Mouse (Mus musculus): ENCODE measurements around the gene Alkbh3.

The Alkbh3 gene

DNA sequence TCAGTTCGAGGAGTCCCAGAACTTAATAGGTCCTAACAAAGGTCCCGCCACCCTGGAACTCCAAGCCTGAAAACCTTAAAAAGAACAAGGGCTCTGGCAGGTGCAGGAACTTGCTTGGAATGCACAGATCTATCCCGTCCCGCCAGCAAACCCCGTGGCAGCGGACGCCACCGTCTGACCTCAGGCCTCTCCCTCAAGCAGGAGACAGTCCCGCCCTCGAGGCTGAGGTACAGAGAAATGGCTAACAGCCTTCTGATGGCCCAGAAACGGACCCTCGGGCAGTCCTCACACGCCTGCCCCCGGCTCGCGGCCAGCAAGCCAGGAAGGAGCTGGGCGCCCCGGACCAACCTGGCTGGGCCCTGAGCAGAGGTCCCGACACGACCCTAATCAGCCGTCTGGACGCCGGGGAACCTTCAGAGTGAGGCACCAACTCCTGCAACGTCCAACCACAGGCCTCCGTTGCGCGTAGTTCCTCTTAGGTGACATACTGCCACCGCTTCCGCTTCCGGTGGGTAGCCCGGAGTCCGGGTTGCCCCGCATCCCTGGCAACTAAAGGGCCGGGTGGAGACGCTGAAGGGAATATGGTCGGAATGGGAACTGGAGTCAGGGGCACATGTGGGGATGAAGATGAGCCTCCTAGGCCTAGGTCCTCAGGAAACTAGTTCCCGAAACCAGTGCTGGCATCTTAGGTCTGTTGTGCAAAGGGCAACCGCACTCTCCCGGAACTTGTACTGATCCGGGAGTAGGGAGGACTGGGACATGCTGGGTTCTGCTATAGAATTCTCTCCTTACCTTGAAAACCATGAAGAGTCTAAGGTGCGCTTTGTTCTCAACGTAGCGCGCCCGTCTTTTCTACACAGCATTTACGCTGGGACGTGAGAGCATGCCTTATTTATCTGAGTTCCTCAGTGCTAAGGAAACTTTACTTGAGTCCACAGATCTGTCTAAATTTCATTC lies at the start of gene Alkbh3:
Gene Alkbh3 (minus strand): TSS at position 473 of the 957 bp plus-strand sequence.
- DNase-seq (ENCODE audit: low read depth), result peak; percentile 88

DNA sequence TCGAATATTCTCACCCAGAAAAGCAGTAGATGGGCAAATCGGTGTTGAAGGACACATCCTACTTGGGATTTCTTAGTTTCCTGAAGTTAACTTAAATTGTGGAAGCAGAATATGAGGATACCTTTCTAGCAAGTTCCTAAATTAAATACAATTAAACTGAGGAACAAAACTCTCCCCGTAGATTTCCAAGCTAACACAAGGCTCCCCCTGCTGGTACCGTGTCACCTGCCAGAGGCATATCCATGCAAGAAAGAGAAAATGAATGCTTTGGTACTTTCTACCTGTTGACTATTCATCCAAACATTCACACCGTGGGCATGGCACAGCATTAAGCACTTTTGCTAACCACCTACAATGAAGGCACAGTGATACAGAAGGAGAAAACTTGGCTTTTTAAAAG lies 48.9 kb upstream of the Alkbh3 start:
- DNase-seq (ENCODE audit: low read depth), result no peak

DNA sequence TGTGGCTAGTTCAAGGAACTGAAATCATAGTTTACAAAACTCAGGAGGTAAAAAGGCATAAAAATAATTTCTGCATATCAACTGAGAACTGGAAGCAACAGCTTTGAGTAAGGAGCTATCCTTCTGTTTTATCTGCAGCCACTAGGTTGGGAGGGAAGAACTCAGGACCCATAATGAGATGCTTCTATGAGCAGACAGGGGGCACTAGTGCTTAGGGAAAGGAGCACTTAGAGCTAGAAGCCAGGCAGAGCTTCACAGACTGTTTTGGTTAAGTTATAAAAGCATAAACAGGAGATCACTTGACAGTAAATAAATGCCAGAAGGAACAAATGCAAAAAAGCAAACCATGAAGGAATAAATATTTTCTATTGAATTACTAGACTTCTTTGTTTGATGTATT lies 44.2 kb upstream of the Alkbh3 start:
- DNase-seq (ENCODE audit: low read depth), result peak; percentile 25

DNA sequence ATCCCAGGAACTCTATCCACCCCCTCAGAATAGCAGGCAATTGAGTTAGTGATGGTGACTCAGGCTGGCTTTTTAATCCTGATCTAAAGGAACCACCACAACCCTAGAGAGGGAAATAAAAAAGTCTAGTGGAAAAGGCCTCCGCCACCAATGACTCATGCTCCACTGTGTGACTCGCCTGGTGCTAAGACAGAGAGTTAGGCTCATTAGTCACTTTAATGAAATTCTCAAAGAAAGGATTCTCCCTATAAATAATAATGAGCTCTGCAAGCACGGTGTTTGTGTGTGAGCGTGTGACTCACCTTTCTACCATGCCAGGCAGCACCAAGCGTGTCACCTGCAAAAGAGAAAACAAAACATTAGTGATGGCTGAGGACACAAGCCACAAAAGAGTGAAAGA lies 41.3 kb upstream of the Alkbh3 start:
- no peak for DNase-seq (ENCODE audit: low read depth)

DNA sequence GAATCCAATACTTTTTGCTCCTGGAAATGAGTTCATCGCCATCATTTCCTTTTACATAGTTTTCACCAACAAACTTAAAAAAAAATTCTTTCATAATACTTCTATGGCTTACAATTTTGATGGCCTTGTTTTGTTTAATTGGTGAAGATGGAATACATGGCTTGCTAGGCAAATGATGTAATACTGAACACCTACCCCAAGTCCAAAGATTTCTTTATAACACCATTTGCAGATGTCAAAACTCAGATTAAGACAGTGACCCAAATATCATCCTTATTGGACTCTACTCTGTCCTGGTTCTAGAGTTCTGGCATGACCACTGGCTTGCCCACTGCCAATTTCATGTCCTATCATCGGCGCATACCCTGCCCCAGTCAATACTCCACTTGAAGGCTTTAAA lies 40.3 kb upstream of the Alkbh3 start:
- no peak for DNase-seq (ENCODE audit: low read depth)

DNA sequence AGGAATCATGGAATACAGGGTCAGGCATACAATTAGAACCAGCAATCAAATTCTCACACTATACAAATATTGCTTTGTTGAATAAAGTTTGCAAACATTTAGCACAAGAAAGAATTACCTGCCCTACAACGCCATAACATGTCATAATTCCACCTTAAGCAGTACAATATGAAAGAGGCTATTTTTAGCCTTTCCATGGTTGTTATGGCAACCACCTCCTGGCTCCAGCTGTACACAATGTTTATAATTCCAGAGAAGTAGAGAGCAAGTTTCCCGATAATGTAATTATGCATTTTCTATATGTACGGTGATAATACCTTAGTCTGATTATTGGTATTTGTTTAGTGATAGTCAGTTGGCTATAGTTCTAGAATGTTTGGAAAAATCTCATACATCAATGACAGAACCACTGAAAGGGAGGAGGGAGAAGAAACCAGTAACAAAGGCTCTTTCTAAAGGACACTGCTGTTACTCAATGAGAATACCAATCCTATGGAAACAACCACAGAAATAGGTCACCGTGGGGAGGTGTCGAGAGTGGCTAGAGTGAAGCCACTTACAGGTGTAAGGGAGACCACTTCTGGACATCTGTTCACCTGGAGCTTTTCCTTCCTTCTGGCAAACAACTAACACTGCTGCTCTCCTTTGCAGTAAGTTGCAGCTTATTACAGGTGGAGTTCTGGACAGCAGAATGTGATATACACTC lies 39.0 kb upstream of the Alkbh3 start:
- no peak for DNase-seq (ENCODE audit: low read depth)

DNA sequence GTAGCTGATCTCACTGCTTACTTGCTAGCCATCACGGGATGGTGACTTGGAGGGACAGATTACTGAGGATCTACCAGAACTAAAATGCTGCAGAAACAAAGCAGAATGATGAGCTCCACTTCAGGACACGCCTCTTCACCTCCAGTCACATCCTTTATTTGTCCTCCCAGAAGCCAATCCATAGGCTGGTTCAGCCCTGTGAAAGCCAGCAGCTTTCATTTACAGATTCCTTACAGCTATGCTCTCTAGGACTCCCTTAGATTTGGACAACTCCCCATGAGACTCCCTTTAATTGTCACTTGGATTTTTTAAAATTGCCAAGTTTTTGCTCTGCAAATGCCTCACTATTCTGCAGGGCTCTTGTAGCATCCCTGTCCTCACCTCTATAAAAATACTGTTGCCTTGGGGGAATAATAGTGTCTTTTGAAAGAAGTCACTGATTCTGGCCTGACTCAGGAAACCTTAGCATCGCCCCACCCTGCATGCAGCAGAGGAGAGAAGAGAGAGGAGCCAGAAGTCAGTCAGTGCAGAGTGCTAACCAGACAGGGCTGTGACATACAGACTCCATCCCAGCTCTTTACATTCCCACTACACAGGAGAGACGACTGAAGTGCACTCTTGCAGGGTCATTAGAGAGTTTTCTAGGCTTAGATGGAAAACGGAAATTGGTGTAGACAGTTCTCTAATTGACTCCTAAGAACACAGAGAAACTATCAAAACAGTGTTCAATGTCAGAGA lies 38.3 kb upstream of the Alkbh3 start:
- no peak for DNase-seq (ENCODE audit: low read depth)

DNA sequence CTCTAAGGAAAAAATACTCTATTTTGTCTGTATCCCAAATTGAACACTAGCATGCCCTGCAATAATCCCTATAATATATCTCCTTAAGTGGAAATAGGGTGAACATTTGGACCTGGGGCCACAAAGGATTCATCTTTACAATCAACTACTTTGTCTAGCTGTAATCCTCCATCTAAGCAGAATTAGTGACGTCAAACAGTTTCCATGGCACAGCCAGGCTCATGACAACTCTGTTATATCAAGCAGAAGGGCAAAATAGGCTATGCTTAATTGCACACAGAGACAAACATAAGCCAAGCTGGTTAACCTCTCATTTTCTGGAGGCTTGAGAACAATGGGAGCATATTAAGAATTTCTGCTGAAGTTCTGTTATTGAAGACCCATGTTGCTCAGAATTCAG lies 37.7 kb upstream of the Alkbh3 start:
- no peak for DNase-seq (ENCODE audit: low read depth)

DNA sequence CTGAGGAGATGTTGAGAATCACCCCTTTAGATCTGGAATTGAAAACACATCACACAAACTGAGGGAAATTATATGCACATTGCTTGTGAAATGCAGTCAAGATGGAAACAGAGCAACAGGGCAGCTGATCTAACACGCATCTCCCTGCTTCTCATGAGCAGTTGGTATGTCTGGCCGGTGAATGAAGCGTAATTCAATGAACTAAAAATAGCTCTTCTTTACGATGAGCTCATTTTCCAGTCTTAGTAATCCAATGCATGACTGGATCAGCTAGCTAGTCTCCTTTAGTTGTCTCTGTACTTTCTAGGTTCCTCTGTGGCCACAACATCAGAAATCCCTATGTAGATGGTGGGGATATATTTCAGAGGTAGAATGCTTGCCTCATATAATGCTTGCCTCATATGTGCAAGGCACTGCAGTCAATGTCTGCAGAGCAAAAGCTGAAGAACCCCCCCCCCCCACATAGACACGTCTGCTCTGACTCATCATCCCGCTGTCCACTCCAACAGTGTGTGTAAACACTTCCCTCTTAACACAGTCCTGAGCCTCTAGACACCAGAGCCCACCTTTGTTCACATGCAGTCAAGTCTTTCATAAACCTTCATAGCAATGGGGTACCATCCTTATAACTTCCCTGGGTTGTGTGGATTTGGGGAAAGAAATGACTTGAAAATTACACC lies 34.9 kb upstream of the Alkbh3 start:
- DNase-seq (ENCODE audit: low read depth), result no peak

DNA sequence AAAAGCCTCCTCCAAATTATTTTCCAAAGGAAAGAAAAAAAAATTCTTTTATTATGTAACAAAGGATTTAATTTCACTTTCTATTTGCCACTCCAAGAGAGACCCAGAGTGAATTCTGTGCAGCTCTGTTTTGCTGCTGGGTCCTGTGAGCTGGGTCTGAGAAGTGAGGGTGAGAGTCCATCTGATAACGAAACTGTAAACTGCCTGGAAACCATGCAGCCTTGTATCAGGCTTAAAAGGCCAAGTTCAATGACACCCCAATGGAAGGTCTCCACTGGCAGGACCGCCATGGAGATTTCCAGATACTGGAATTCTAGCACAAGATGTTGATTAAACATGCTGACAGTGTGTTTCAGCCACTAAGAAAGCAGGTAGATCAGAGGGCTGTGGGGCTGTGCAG lies 33.6 kb upstream of the Alkbh3 start:
- no peak for DNase-seq (ENCODE audit: low read depth)

DNA sequence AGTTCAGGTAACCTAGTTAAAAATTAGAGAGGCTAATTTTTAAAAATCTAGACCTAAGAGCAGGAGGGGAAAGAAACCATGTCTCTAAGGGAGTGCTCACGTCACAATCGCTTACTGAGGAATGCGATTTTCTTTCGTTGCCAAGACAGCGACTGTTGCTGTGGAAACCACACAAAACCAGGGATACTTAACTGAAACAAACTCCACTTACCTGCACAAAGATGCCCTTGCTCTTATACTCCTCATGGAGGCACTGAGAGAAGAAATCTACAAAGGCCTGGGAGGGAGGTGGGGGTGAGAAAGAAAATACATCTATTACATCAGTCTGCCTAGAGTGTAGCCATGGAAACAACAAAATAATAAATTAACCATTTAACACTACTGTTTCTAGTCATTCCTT lies 33.1 kb upstream of the Alkbh3 start:
- DNase-seq (ENCODE audit: low read depth), result no peak

DNA sequence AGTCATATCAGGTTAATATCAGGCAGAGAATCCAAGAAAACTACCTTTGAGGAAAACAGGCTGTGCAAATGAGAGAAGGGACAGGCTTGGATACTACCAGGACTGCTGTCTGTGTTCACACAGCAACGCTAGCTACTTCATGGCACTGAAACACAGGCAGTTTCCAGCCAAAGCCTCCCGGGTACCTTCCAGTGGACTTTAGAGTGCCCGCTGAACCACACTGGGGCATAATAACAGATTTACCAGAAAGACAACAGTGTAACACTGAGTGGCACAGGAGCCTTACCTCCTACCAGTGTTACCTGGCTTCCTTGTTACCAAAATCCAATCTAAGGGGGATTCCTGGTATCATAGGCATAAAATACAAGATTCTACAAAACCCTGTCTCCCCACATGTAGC lies 31.9 kb upstream of the Alkbh3 start:
- DNase-seq (ENCODE audit: low read depth), result no peak

DNA sequence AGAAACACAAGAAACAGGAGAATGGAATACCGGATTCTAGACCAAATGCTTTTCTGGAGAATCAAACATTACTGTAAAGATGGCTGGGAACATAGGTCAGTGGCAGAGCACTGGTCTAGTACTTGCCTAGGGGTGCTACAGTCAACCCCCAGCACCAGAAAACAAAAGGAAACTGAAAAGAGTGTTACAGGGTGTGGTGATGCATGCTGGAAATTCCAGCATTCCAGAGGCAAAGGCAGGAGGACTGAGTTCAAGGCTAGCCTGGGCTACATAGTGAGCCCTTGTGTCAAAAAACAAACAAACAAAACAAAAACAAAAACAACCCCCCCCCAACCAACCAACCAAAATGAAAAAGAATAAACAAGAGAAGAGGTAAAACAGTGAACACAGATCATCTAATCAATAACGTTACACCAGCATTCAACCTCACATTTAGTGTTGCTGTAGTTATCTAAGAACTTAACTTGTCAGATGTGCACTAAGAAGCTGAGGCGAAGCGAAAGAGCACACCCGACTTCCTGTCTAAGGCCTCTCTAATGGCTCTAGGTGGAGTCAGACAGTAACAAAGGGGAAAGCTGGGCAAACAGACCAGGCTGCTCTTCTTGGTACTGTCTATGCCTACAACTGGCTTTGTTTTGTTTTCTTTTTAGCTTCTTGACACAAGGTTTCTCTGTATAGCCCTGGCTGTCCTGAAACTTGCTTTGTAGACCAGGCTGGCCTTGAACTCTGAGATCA lies 30.0 kb upstream of the Alkbh3 start:
- DNase-seq (ENCODE audit: low read depth), result no peak

DNA sequence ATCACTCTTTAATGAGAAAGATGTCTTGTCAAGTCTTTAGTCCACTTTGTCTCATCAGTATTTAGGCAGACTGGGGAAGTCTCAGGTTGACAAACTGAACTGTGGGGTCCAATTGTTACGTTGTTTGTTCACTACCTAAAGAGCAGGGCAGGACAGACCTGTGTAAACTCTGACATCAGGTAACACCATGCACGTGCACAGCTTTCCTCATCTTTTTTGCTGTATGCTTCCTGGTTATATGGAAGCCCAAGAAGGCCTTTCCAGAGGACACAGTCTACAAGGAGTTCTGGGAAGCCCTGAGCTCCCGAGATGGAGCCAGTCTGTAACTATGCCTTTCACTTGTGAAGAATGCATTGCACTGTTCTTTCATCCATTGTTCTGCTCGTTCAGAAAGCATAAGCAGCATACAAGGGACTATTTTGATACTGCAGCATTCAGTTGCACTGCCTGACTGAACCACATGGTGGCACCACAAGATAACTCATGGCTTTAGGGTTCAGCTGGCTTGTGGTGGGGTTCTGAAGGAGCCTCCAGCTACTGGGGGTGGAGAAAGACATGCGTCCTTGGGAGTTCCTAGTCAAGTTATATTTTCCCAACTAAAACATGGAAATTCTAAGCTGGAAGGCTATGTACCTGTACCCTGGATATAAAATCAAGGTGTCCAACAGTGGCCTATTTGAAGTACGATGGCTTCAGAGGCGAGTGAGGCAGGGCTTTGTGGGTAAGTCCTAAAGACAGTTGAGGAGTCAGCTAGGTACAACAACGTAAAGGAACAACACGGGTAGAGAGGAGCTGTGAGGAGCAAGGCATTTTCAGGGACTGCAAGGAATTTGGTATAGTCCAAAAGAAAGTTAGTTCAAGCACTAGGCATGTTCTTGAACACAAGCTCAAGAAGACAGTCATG lies 25.1 kb upstream of the Alkbh3 start:
- DNase-seq (ENCODE audit: low read depth), result peak; percentile 45

DNA sequence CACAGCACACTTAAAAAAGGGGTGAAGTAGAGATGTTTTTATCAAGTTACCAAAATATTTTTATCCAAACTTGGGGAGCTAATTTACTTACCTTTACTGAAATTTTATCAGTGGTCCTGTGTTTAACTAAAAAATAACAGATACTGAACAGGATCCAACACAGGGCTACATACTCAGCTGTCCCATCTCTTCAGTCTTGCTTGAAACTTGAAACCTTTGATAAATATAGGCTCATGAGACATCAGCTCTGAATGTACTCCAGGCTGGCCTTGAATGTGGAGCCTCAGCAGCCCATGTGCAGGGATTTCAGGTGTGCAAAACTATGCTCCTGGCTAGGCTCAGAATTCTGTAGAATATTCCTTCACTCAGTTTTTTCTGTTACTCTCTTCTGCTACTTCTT lies 20.0 kb upstream of the Alkbh3 start:
- no peak for DNase-seq (ENCODE audit: low read depth)

DNA sequence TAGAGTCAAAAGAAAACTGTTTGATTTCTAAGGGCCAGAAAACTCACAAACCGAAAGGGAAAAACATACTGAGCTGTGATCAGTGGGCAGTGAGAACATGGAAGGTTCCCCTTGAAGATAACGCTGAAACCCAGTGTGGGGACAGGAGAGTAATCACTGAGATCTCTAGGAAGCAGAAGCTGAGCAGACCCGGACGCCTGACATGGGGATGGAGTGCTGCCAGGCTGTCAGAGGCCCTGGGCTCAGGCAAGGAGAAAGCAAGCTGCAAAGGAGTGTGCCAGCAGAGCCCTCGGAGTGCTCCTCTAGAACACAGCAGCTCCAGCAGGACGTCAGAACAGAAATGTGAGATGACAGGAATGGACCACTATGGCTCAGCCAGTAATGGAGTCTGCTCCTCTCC lies 14.0 kb upstream of the Alkbh3 start:
- DNase-seq (ENCODE audit: low read depth), result no peak

DNA sequence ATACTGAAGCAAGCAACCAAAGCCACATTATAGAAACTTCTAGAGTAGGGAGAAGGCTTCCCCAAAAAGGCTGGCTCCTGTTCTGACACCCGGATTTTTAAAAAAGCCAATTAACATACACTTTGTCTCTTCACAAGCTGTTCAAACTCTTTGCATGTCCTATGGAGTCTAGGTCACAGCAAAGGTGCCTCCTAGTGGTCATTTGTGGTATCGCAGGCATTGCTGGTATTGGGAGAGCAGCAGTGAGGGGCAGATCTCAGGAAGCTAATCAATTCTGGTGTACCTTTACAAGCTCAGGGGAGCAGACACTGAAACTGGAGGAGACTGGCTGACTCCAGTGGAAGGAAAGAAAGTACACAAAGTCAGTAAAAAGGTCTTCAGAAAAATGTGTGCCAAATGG lies 8.3 kb downstream of the Alkbh3 start:
- peak; percentile 77 for DNase-seq (ENCODE audit: low read depth)

DNA sequence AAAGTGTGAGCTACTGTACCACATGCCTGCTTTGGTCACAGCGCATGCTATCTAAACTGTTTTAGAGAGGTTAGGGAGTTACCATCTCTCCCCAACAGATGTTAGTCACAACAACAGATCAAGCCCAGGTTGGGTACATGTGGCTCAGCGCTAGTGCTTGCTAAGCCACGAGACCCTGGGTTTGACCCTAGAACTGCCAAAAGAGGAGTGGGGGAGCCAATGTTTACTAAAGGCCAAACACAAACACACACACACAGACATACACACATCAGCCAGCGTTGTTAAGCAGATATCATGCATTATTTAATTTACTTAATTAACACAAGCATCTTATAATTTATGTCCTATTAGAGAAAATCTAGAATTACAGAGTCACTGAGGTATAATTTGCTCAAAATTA lies 8.7 kb downstream of the Alkbh3 start:
- DNase-seq (ENCODE audit: low read depth), result no peak

DNA sequence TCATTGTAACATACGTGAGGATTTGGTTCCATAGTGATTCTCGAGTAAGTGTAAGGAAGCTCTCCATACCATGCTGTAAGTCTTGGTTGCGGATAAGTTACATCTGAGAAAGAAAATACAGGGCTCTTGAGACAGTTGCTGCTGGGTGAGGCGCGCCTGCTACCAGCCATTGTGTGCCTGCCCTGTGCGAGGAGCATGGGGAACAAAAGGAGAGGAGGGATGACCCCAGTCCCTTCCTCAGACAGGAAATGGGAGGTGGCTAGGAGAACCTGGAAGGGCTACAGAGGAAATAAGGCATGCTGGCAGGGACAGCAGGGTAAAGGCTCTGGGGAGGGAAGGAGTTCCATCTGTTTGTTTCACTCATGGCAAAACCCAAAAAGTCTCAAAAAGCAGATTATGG lies 9.2 kb downstream of the Alkbh3 start:
- DNase-seq (ENCODE audit: low read depth), result no peak

DNA sequence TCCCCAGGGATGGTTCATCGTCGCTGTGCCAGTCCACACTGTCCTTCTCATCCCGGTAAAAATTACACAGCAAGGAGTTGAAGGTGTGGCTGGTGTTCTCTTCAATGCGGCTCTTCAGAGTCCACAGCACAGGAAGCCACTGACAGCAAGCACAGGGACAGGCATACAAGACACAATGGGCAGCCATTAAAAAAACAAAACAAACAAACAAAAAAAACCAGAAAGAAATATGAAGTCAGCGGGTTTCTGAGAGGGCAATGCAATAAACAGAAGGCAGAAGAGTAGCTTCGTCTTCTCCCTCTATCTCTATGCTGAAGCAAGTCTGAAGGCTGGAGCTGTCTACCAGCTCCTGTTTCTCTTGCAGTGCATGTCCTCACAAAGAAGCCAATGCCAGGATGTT lies 14.4 kb downstream of the Alkbh3 start, which contains the start of gene Gm27027:
Gene Gm27027 (minus strand): TSS at position 101 of the 400 bp plus-strand sequence.
- DNase-seq (ENCODE audit: low read depth), result no peak

Measured in c-Kit-positive CD71-negative TER-119-negative erythroid progenitor cells, embryonic 14.5 days (primary cell).